Mouse (Mus musculus) spleen, adult 2 months (tissue): ENCODE data around the gene Kndc1. TPM values are rescaled to one million over a fixed set of nuclear protein-coding genes. Genes with fewer than 3 reads are reported as not detected.

ENCODE experiments used
- DNase-seq, 2 experiments: peaks; one replicate each; pipeline versions ENCODE4 v3.0.0 to v3.0.0-alpha.2; 2012 to 2021; ENCODE audit warnings: low spot score in 2 of 2, low read depth in 1 of 2
- H3K27ac ChIP-seq: fragments of 200-500 bp; 2 replicates; pipeline ENCODE4 v1.5.1; 2012; ENCODE audit warnings: low read length, inconsistent platforms; ENCODE audit not compliant: insufficient read depth
- H3K27me3 ChIP-seq: fragments of 200-500 bp; 2 replicates; pipeline ENCODE4 v1.6.1; 2012; ENCODE audit warnings: mild to moderate bottlenecking, moderate library complexity, low read length, inconsistent platforms; ENCODE audit not compliant: control insufficient read depth, insufficient read depth
- H3K36me3 ChIP-seq: fragments of 200-500 bp; 2 replicates; pipeline ENCODE4 v1.6.1; 2012; ENCODE audit warnings: mild to moderate bottlenecking, low read length, inconsistent platforms; ENCODE audit not compliant: control insufficient read depth, insufficient read depth
- H3K4me1 ChIP-seq: fragments of 200-500 bp; 2 replicates; pipeline ENCODE4 v1.6.1; 2011; ENCODE audit warnings: inconsistent platforms; ENCODE audit not compliant: control insufficient read depth, insufficient read depth, insufficient read length
- H3K4me3 ChIP-seq: fragments of 200-500 bp; 2 replicates; pipeline ENCODE4 v1.5.1; 2011; ENCODE audit warnings: mild to moderate bottlenecking, inconsistent platforms; ENCODE audit not compliant: insufficient read depth, insufficient read length; ENCODE audit errors: extremely low read depth
- CTCF ChIP-seq: fragments of 200-500 bp; IDR thresholded peaks from 2 replicates; pipeline ENCODE4 v1.5.1; 2011; ENCODE audit warnings: mild to moderate bottlenecking, inconsistent platforms; ENCODE audit not compliant: insufficient read depth, insufficient read length, insufficient replicate concordance; ENCODE audit errors: extremely low read depth
- POLR2A ChIP-seq: fragments of 200-500 bp; IDR thresholded peaks from 2 replicates; pipeline ENCODE4 v1.6.1; 2011; ENCODE audit warnings: low read depth, low read length, inconsistent platforms
- WGBS: fragments of 180-500 bp; shearing (Covaris S2); methylation state at CpG from one replicate; pipeline ENCODE4 v1.1.7; 2018; 5-methylcytosine and 5-hydroxymethylcytosine counted together
- polyA plus RNA-seq: library from polyadenylated mRNA; depleted of rRNA; stranded (reverse); fragments of >200 nt; gene quantifications from 2 replicates; pipeline ENCODE4 v1.2.3, GENCODE M21; 2012

Gene Kndc1
- polyA plus RNA-seq, 1 experiment, result 0.16 TPM

- no peak for DNase-seq
- Histone ChIP-seq H3K4me1 (no peaks in the 10 kb centered on the region; the same call in 1 of the 2 replicates), H3K36me3 (no peaks in the 10 kb centered on the region), H3K27ac (no peak overlapping the region), H3K27me3 (no peaks in the 10 kb centered on the region), H3K4me3 (no peak overlapping the region)
- WGBS, result 79% methylated on average over 6 of the region's 6 CpGs
- TF ChIP-seq POLR2A (no peak), CTCF (no peak)
Measured at GRCm38 (mm10) chr7:139900896-139901295, 6.4 kb downstream of the Kndc1 start.

- TF ChIP-seq CTCF, result no peak
- Histone ChIP-seq H3K27ac (no peak overlapping the region), H3K36me3 (no peaks in the 10 kb centered on the region), H3K4me3 (no peak overlapping the region), H3K4me1 (no peaks in the 10 kb centered on the region; the same call in 1 of the 2 replicates), H3K27me3 (no peaks in the 10 kb centered on the region)
- 31% methylated on average over 1 of the region's 1 CpGs for WGBS
- no peak for DNase-seq
Measured at GRCm38 (mm10) chr7:139901981-139902380, 7.5 kb downstream of the Kndc1 start.

GRCm38 (mm10) chr7:139905261-139905660 lies 10.8 kb downstream of the Kndc1 start:
- Histone ChIP-seq H3K4me1 (no peaks in the 10 kb centered on the region; the same call in 1 of the 2 replicates), H3K36me3 (no peaks in the 10 kb centered on the region), H3K4me3 (no peak overlapping the region), H3K27me3 (no peaks in the 10 kb centered on the region), H3K27ac (no peak overlapping the region)
- 12% methylated on average over 6 of the region's 6 CpGs for WGBS
- no peak for TF ChIP-seq CTCF
- TF ChIP-seq POLR2A, result no peak
- no peak for DNase-seq

GRCm38 (mm10) chr7:139905661-139906060 lies 11.2 kb downstream of the Kndc1 start:
- H3K4me3 ChIP-seq, result no peak overlapping the region
- H3K36me3 ChIP-seq, result no peaks in the 10 kb centered on the region
- peak; percentile 14 to 21 for DNase-seq
- H3K4me1 ChIP-seq, result no peaks in the 10 kb centered on the region; the same call in 1 of the 2 replicates
- no peak for TF ChIP-seq POLR2A
- peak; percentile 23; the same call in 1 of the 2 replicates for TF ChIP-seq CTCF
- H3K27me3 ChIP-seq, result no peaks in the 10 kb centered on the region
- H3K27ac ChIP-seq, result no peak overlapping the region
- WGBS, result 3% methylated on average over 6 of the region's 6 CpGs

- Histone ChIP-seq H3K27ac (no peak overlapping the region), H3K4me1 (no peaks in the 10 kb centered on the region; the same call in 1 of the 2 replicates), H3K27me3 (no peaks in the 10 kb centered on the region), H3K36me3 (no peaks in the 10 kb centered on the region), H3K4me3 (no peak overlapping the region)
- no peak for DNase-seq
- 88% methylated on average over 5 of the region's 5 CpGs for WGBS
- no peak for TF ChIP-seq POLR2A
- TF ChIP-seq CTCF, result no peak
Measured at GRCm38 (mm10) chr7:139908176-139908575, 13.7 kb downstream of the Kndc1 start.

GRCm38 (mm10) chr7:139909469-139909868 lies 15.0 kb downstream of the Kndc1 start:
- TF ChIP-seq CTCF, result no peak
- TF ChIP-seq POLR2A, result no peak
- 71% methylated on average over 6 of the region's 6 CpGs for WGBS
- no peaks in the 10 kb centered on the region for H3K27me3 ChIP-seq
- no peaks in the 10 kb centered on the region; the same call in 1 of the 2 replicates for H3K4me1 ChIP-seq
- no peak overlapping the region for H3K27ac ChIP-seq
- DNase-seq, result no peak
- no peak overlapping the region for H3K4me3 ChIP-seq
- H3K36me3 ChIP-seq, result no peaks in the 10 kb centered on the region

GRCm38 (mm10) chr7:139910204-139910835 lies 15.8 kb downstream of the Kndc1 start:
- Histone ChIP-seq H3K27me3 (no peaks in the 10 kb centered on the region), H3K4me1 (no peaks in the 10 kb centered on the region; the same call in 1 of the 2 replicates), H3K4me3 (no peak overlapping the region), H3K36me3 (no peaks in the 10 kb centered on the region), H3K27ac (no peak overlapping the region)
- WGBS, result 85% methylated on average over 11 of the region's 11 CpGs
- DNase-seq, result no peak
- TF ChIP-seq CTCF (no peak), POLR2A (no peak)
